In the genomic region with DNA sequence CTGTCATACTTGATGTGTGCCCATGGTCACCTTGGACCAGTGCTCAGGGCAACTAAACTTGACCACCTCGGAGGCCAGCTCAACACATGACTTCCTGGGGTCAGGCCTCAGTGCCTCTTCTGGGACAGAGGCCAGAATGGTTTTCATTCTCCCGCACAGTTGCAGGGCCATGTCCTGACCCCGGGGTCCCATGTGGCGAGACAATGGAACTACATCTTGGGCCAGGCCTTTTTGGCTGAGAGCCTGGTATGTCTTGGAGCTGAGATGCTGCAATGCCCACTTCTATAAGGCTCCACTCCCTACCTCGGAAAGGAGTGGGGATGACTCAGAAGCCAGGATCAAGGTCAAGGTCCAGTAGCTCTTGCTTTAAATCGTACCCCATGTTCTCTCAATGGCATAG, we compare ENCODE assay signal across 12 mouse cellular contexts. TPM values are rescaled to one million over a fixed set of nuclear protein-coding genes. Genes with fewer than 3 reads are reported as not detected.
DNase-seq lines count a peak whose midpoint lies in the region; ATAC-seq and TF ChIP-seq lines count a peak whose summit lies in the region.
"Had no signal": no experiment of that assay in that cellular context is flagged by ENCODE, and none has a peak within 500 bp of the region (broad histone marks: within the 10 kb centered on the region; RNA-seq: fewer than 3 reads in every experiment).

No protein-coding gene starts in this region.

- no peaks in the 10 kb centered on the region for H3K9me3 ChIP-seq in kidney, postnatal 0 days (replicated peaks; ENCODE audit: low read length)
- 0 out of 2 replicates have a peak, but pooled peaks cover 2% of the 10 kb centered on the region for H3K9me3 ChIP-seq in midbrain, embryonic 13.5 days
- H3K9me3 ChIP-seq: forebrain, embryonic 13.5 days; heart, embryonic 13.5 days; liver, embryonic 15.5 days had no signal

- no peak for TF ChIP-seq POLR2A in testis, adult 2 months (IDR thresholded peaks at IDR 0.05; ENCODE audit: control insufficient read depth, low read depth, low read length)

- TF ChIP-seq CTCF in testis, adult 2 months (IDR thresholded peaks at IDR 0.05; ENCODE audit: control insufficient read depth, insufficient read depth, insufficient replicate concordance, low read depth, low read length), result 0 out of 2 replicates have a peak, but pooled peaks have one; percentile 11
- peak; percentile 54; the same call in 1 of the 2 replicates for TF ChIP-seq CTCF in kidney, postnatal 0 days (IDR thresholded peaks at IDR 0.05; ENCODE audit: low read depth)

- H3K9ac ChIP-seq in kidney, postnatal 0 days (ENCODE audit: low read depth, low read length), result no peak overlapping the region
- no peak overlapping the region for H3K9ac ChIP-seq in midbrain, embryonic 13.5 days (replicated peaks)
- H3K9ac ChIP-seq: forebrain, embryonic 13.5 days; heart, embryonic 13.5 days; liver, embryonic 15.5 days had no signal

- no peak overlapping the region for H3K4me2 ChIP-seq in kidney, postnatal 0 days (ENCODE audit: low read length)
- H3K4me2 ChIP-seq in midbrain, embryonic 13.5 days (replicated peaks), result no peak overlapping the region
- H3K4me2 ChIP-seq: forebrain, embryonic 13.5 days; heart, embryonic 13.5 days; liver, embryonic 15.5 days had no signal

- no peak overlapping the region for H3K4me3 ChIP-seq in testis, adult 2 months (ENCODE audit: control insufficient read depth, low read depth, low read length)
- no peak overlapping the region for H3K4me3 ChIP-seq in kidney, postnatal 0 days (replicated peaks; ENCODE audit: low read depth, low read length)
- no peak overlapping the region for H3K4me3 ChIP-seq in midbrain, embryonic 13.5 days (replicated peaks)
- H3K4me3 ChIP-seq: forebrain, embryonic 13.5 days; heart, embryonic 13.5 days; liver, embryonic 15.5 days had no signal

- no peaks in the 10 kb centered on the region for H3K27me3 ChIP-seq in testis, adult 2 months (ENCODE audit: control insufficient read depth, insufficient read depth, low read length)
- H3K27me3 ChIP-seq in kidney, postnatal 0 days (ENCODE audit: insufficient read depth, low read length), result no peaks in the 10 kb centered on the region
- H3K27me3 ChIP-seq in midbrain, embryonic 13.5 days, result no peaks in the 10 kb centered on the region
- H3K27me3 ChIP-seq: forebrain, embryonic 13.5 days; heart, embryonic 13.5 days; liver, embryonic 15.5 days had no signal

- H3K4me1 ChIP-seq in testis, adult 2 months (ENCODE audit: control insufficient read depth, insufficient read depth, low read length), result no peaks in the 10 kb centered on the region
- peaks cover 10% of the 10 kb centered on the region; the same call in 1 of the 2 replicates for H3K4me1 ChIP-seq in kidney, postnatal 0 days (replicated peaks; ENCODE audit: insufficient read depth, low read length)
- H3K4me1 ChIP-seq in midbrain, embryonic 13.5 days (replicated peaks), result no peaks in the 10 kb centered on the region
- H3K4me1 ChIP-seq: forebrain, embryonic 13.5 days; liver, embryonic 15.5 days had no signal

- DNase-seq in heart, postnatal 4 days, result peak; percentile 47
- no peak for DNase-seq in heart, adult 18-20 months
- no peak for DNase-seq in testis, postnatal 10 days (ENCODE audit: low spot score)
- DNase-seq in kidney, postnatal 0 days (ENCODE audit: low spot score), result peak; percentile 47
- no peak for DNase-seq in spleen, postnatal 4 days (ENCODE audit: low spot score in 2 of 2)
- DNase-seq: embryo, embryonic 11 days; right cerebral cortex, postnatal 14 days had no signal

- no peak overlapping the region for H3K27ac ChIP-seq in testis, adult 2 months (ENCODE audit: control insufficient read depth, insufficient read depth, low read depth, low read length)
- no peak overlapping the region for H3K27ac ChIP-seq in kidney, postnatal 0 days
- H3K27ac ChIP-seq in midbrain, embryonic 13.5 days, result no peak overlapping the region
- H3K27ac ChIP-seq: forebrain, embryonic 13.5 days; heart, embryonic 13.5 days; liver, embryonic 15.5 days had no signal

- H3K36me3 ChIP-seq in testis, adult 2 months (ENCODE audit: control insufficient read depth, insufficient read depth, low read length), result no peaks in the 10 kb centered on the region
- no peaks in the 10 kb centered on the region for H3K36me3 ChIP-seq in kidney, postnatal 0 days (ENCODE audit: insufficient read depth, low read length)
- peaks cover 3% of the 10 kb centered on the region; the same call in 1 of the 2 replicates for H3K36me3 ChIP-seq in midbrain, embryonic 13.5 days
- H3K36me3 ChIP-seq: heart, embryonic 13.5 days; liver, embryonic 15.5 days had no signal

- peak; percentile 74 for ATAC-seq in kidney, postnatal 0 days (replicated peaks; ENCODE audit: low FRiP score, low read depth)
- ATAC-seq in midbrain, embryonic 13.5 days, result no peak
- ATAC-seq: forebrain, embryonic 13.5 days had no signal

- WGBS in kidney, postnatal 0 days, result 36% methylated on average over 6 of the region's 6 CpGs
- WGBS in midbrain, embryonic 13.5 days, result 72% methylated on average over 6 of the region's 6 CpGs

RNA-seq across cellular contexts. Expression of a gene that starts 42.6 kb away (rescaled TPM):
- 1 to 10 TPM; 7.5 to 7.7 TPM for total RNA-seq in heart, postnatal 4 days (2021)
- total RNA-seq in heart, adult 18-20 months (2021), result 1 to 10 TPM; 2.8 to 3.1 TPM
- 8.9 and 9.6 TPM in 2 replicates for polyA plus RNA-seq in testis, adult 2 months (2012; rRNA removed)
- polyA plus RNA-seq in kidney, postnatal 0 days (2015; fragmentation: Nextera tagmentation; extraction: Ambion mirVana), result 16.2 and 16.4 TPM in 2 replicates
- 18.7 and 23.5 TPM in 2 replicates for polyA plus RNA-seq in midbrain, embryonic 13.5 days (2015; fragmentation: Nextera tagmentation; extraction: Ambion mirVana)

Comparison
In these comparisons a context has a peak if more than half of its experiments do, and no peak if none do; other contexts are left out.
1. DNase-seq: peak in heart, postnatal 4 days (single experiment) and kidney, postnatal 0 days (single experiment); none in heart, adult 18-20 months (0 of 2), testis, postnatal 10 days (single experiment) and spleen, postnatal 4 days (0 of 2).